Mouse (Mus musculus) hindbrain, postnatal 0 days (tissue): ENCODE results near the gene Hand1. TPM values are rescaled to one million over a fixed set of nuclear protein-coding genes. Genes with fewer than 3 reads are reported as not detected.

Experiments
- ATAC-seq: fragments of 200-750 bp; cut with Nextera tagmentation; 2 replicates; pipeline ENCODE4 v1.8.0; 2017; ENCODE audit warnings: mild to moderate bottlenecking, moderate TSS enrichment, moderate library complexity
- DNase-seq: peaks from one replicate; pipeline ENCODE4 v3.0.0-alpha.2; 2015; ENCODE audit warnings: low spot score
- H3K27ac ChIP-seq: fragments of 300-500 bp; sonication (generic); 2 replicates; pipeline ENCODE4 v1.5.1; 2014; ENCODE audit warnings: mild to moderate bottlenecking
- H3K27me3 ChIP-seq: fragments of 300-500 bp; sonication (generic); 2 replicates; pipeline ENCODE4 v1.6.1; 2014; ENCODE audit warnings: low read length, mixed read lengths; ENCODE audit not compliant: insufficient read depth
- H3K36me3 ChIP-seq: fragments of 300-500 bp; sonication (generic); 2 replicates; pipeline ENCODE4 v1.6.1; 2014; ENCODE audit warnings: low read length, mixed read lengths; ENCODE audit not compliant: insufficient read depth
- H3K4me1 ChIP-seq: fragments of 300-500 bp; sonication (generic); 2 replicates; pipeline ENCODE4 v1.6.1; 2014; ENCODE audit warnings: antibody characterized with exemption, low read length, mixed read lengths; ENCODE audit not compliant: insufficient read depth
- H3K4me2 ChIP-seq: fragments of 300-500 bp; sonication (generic); 2 replicates; pipeline ENCODE4 v1.6.1; 2014; ENCODE audit warnings: low read depth, mild to moderate bottlenecking, low read length, moderate library complexity, mixed read lengths
- H3K4me3 ChIP-seq: fragments of 300-500 bp; sonication (generic); 2 replicates; pipeline ENCODE4 v1.5.1; 2014; ENCODE audit warnings: low read length
- H3K9ac ChIP-seq: fragments of 300-500 bp; sonication (generic); replicated peaks from 2 replicates; pipeline ENCODE4 v1.6.1; 2014; ENCODE audit warnings: mild to moderate bottlenecking, low read length, moderate library complexity, mixed read lengths
- H3K9me3 ChIP-seq: fragments of 300-500 bp; sonication (generic); 2 replicates; pipeline ENCODE4 v1.6.1; 2016; ENCODE audit warnings: low read length, mixed read lengths
- CTCF ChIP-seq: IDR thresholded peaks from 2 replicates; pipeline ENCODE4 v1.5.1; 2016; ENCODE audit warnings: antibody characterized with exemption, control low read depth, low read depth
- WGBS: fragments of 180-500 bp; shearing (Covaris S2); extraction: QIAGEN DNeasy Blood & Tissue Kit; methylation state at CpG from one replicate; pipeline ENCODE4 v1.1.7; 2014; 5-methylcytosine and 5-hydroxymethylcytosine counted together
- polyA plus RNA-seq: library from polyadenylated mRNA; unstranded; fragments of >200 nt; fragmentation: Nextera tagmentation; extraction: Ambion mirVana; gene quantifications from 2 replicates; pipeline ENCODE4 v1.2.1, GENCODE M21; 2015
- total RNA-seq: library from RNA; depleted of rRNA; stranded (reverse); fragments of >200 nt; gene quantifications from 2 replicates; pipeline ENCODE4 v1.2.3, GENCODE M21; 2014; rRNA removed

Hand1 gene
- total and polyA plus RNA-seq, 2 experiments from 2014 or later: not detected

DNA sequence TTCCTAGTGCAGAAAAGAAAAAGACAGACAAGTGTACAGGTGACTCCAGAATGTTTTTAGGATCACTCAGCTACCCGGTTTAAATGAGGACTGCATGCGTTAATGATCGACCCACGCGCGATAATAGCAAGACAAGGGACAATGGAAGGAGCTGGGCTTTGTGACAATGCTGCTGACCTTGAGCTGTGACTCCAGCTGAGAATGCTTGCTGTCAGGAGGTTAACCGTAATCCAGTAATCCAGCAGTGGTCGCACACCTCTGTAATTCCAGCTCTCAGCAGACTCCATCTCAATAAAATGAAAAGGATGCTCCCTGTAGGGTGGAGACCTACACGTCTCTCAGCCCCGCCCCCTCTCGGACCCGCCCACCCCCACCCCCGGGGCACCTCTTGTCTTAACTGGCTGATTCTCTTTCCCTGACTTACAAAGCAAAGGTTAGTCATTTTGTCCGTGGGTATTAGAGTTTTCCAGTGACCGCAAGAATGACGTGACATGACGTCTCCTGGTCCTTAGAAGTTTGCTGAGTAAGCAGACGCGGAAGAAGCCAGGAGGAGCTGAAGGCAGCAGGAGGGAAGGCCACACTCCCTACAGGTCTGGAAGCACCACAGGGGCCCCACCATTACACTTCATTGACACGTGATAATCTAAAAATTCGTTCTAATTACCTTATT lies 41.6 kb downstream of the Hand1 start:
- Histone ChIP-seq H3K4me2 (no peak overlapping the region), H3K27ac (no peak overlapping the region), H3K36me3 (no peaks in the 10 kb centered on the region), H3K9ac (no peak overlapping the region), H3K9me3 (no peaks in the 10 kb centered on the region), H3K4me3 (no peak overlapping the region), H3K4me1 (peaks cover 17% of the 10 kb centered on the region; the same call in 1 of the 2 replicates), H3K27me3 (no peaks in the 10 kb centered on the region)
- WGBS: 25% methylated on average over 21 of the region's 21 CpGs
- TF ChIP-seq CTCF: no peak
- DNase-seq (no peak), ATAC-seq (no peak)

DNA sequence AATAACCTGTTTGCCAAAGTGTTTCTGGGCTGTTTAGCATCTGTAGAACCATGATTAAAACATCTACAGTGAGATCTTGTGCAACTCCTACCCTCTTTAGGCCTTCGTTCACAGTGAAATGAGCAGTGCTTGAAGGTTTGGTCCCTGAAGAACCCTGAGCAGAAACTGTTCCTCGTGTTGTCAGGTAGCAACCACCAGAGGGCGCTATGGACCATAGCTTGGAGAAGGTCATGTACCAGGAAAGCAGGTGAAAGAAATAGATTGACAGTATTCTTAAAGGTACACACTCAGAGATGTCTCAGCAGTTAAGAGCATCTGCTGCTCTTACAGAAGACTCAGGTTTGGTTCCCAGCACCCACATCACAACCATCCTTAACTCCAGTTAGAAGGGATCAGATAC lies 44.7 kb downstream of the Hand1 start:
- no peak overlapping the region for H3K4me2 ChIP-seq
- no peaks in the 10 kb centered on the region for H3K36me3 ChIP-seq
- peak overlapping the region; percentile 76; the same call in 1 of the 2 replicates for H3K27ac ChIP-seq
- H3K9me3 ChIP-seq: no peaks in the 10 kb centered on the region
- peak; percentile 58 for TF ChIP-seq CTCF
- DNase-seq (no peak), ATAC-seq (no peak)
- no peak overlapping the region for H3K9ac ChIP-seq
- WGBS: 44% methylated on average over 3 of the region's 3 CpGs
- H3K4me3 ChIP-seq: no peak overlapping the region
- H3K27me3 ChIP-seq: no peaks in the 10 kb centered on the region
- H3K4me1 ChIP-seq: peaks cover 17% of the 10 kb centered on the region; the same call in 1 of the 2 replicates

DNA sequence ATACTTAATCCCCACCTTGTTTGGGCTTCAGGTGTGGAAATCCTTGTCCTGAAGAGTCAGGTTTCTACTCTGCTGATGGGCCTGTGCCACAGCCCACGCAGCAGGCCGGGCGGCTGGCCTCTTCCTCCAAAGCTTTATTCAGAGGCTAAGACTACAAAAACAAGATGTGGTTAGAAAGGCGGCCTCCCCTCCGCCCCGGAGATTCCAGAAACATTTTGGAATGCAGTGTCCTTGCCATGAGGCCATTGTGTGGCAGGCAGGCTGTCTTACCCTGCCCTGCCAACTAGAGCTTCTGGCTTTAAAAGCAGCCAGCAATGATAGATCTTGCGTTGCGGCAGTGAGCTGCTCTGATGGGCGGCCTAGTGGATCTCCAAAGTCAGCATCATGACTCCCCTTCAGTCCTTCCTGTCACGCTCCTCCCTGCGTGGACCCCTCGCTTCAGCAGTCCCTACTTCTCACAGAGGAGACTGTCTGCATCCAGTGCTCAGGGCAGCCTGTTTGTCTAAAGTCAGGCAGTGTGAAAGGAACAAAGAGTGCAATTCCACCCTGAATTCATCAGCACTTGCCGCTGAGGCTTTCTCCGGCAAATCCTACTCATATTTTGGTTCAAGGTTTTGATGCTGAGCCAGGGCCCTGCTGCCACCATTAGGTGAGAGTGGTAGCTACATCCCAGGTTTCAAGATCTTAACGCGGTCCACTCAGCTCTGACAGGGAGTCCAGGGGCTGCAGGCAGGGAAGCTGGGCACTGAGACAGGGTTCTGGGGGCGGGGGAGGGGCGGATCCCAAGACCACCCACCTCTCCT lies 45.8 kb downstream of the Hand1 start:
- Histone ChIP-seq H3K27me3 (no peaks in the 10 kb centered on the region), H3K9me3 (no peaks in the 10 kb centered on the region), H3K4me3 (no peak overlapping the region), H3K36me3 (no peaks in the 10 kb centered on the region; the same call in 1 of the 2 replicates), H3K9ac (peak overlapping the region; percentile 24; the same call in 1 of the 2 replicates), H3K4me1 (peaks cover 17% of the 10 kb centered on the region; the same call in 1 of the 2 replicates), H3K27ac (peak overlapping the region; percentile 76), H3K4me2 (no peak overlapping the region)
- WGBS: 11% methylated on average over 18 of the region's 18 CpGs
- DNase-seq: peak; percentile 84
- peak; percentile 77 for ATAC-seq
- TF ChIP-seq CTCF: peak; percentile 73

DNA sequence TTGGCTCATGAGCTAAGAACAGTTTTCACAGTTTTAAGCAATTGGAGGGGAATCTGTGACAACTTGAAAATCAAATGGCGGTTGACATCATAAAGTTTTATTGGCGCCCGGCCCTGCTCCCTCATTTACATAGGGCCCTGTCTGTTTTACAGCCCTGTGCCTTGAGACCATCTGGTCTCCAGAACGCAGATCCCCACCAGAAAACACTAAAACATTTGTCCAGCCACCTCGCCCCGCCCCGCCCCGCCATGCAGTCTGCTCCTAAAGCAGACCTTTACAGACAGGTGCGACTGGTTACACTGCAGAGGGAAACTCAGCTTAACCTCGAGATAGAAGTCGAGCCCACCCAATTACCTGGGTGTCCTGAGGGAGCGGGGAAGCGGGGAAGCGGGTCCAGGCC lies 52.8 kb downstream of the Hand1 start:
- ATAC-seq: no peak
- H3K9ac ChIP-seq: no peak overlapping the region
- WGBS: 89% methylated on average over 14 of the region's 14 CpGs

More for the DNA sequence above, 52.8 kb downstream of the Hand1 start:
- H3K9me3 ChIP-seq: no peaks in the 10 kb centered on the region
- H3K27ac ChIP-seq: no peak overlapping the region
- no peak overlapping the region for H3K4me3 ChIP-seq
- no peaks in the 10 kb centered on the region for H3K4me1 ChIP-seq
- no peaks in the 10 kb centered on the region for H3K27me3 ChIP-seq
- DNase-seq: no peak
- no peak overlapping the region for H3K4me2 ChIP-seq
- TF ChIP-seq CTCF: no peak
- H3K36me3 ChIP-seq: no peaks in the 10 kb centered on the region; the same call in 1 of the 2 replicates

Other genes starting within 250 kb of the Hand1 start
- gene Galnt10, start 187.4 kb downstream of the Hand1 start, total RNA-seq: 20.3 and 23.2 TPM in 2 replicates
- 10.5 and 10.9 TPM in 2 replicates for gene Galnt10, start 187.4 kb downstream of the Hand1 start, polyA plus RNA-seq
- 25.3 and 31.0 TPM in 2 replicates for gene Sap30l, start 31.2 kb downstream of the Hand1 start, total RNA-seq
- gene Sap30l, start 31.2 kb downstream of the Hand1 start, polyA plus RNA-seq: 10.7 and 12.4 TPM in 2 replicates
- 41.0 and 42.9 TPM in 2 replicates for gene Larp1, start 176.2 kb upstream of the Hand1 start, total RNA-seq
- 14.9 and 15.0 TPM in 2 replicates for gene Larp1, start 176.2 kb upstream of the Hand1 start, polyA plus RNA-seq